Mouse (Mus musculus) MEL (cell line): ENCODE data around the gene Coq10b. TPM values are rescaled to one million over a fixed set of nuclear protein-coding genes. Genes with fewer than 3 reads are reported as not detected.

Source experiments
- DNase-seq: peaks from one replicate; pipeline ENCODE4 v3.0.0; 2011; ENCODE audit warnings: low read depth, low spot score
- H3K27ac ChIP-seq: 2 replicates; pipeline ENCODE4 v1.5.1; 2012; ENCODE audit warnings: low read depth, mild to moderate bottlenecking, control low read depth, low read length, moderate library complexity; ENCODE audit not compliant: control insufficient read depth
- H3K27me3 ChIP-seq, 2 experiments: fragments of 150-350 bp in 1 of 2; sonication (generic) in 1 of 2; 2 replicates each; pipeline ENCODE4 v1.6.1; 2012; ENCODE audit warnings: low read length in 2 of 2, mild to moderate bottlenecking in 2 of 2, improper control_type of control experiment in 1 of 2, moderate library complexity in 1 of 2; ENCODE audit not compliant: insufficient read depth in 2 of 2, control insufficient read depth in 1 of 2
- H3K36me3 ChIP-seq, 2 experiments: 2 replicates each; pipeline ENCODE4 v1.6.1; 2012 to 2014; ENCODE audit warnings: low read length in 2 of 2, improper control_type of control experiment in 1 of 2, inconsistent platforms in 1 of 2, mild to moderate bottlenecking in 1 of 2; ENCODE audit not compliant: insufficient read depth in 2 of 2, control insufficient read depth in 1 of 2
- H3K4me1 ChIP-seq, 2 experiments: fragments of 150-350 bp in 1 of 2; sonication (generic) in 1 of 2; 2 replicates each; pipeline ENCODE4 v1.6.1; 2012; ENCODE audit warnings: low read length in 2 of 2, improper control_type of control experiment in 1 of 2, mild to moderate bottlenecking in 1 of 2; ENCODE audit not compliant: insufficient read depth in 2 of 2, control insufficient read depth in 1 of 2
- H3K4me3 ChIP-seq, 2 experiments: fragments of 150-350 bp in 1 of 2; sonication (generic) in 1 of 2; 2 replicates each; pipeline ENCODE4 v1.5.1; 2012; ENCODE audit warnings: low read depth in 2 of 2, low read length in 2 of 2, mild to moderate bottlenecking in 2 of 2, moderate library complexity in 2 of 2, control low read depth in 1 of 2, improper control_type of control experiment in 1 of 2; ENCODE audit not compliant: control insufficient read depth in 1 of 2, insufficient read depth in 1 of 2
- H3K79me2 ChIP-seq: 2 replicates; pipeline ENCODE4 v1.6.1; 2012; ENCODE audit warnings: mild to moderate bottlenecking, low read length, moderate library complexity; ENCODE audit not compliant: control insufficient read depth, poor library complexity, insufficient read depth
- H3K9ac ChIP-seq: 2 replicates; pipeline ENCODE4 v1.6.1; 2012; ENCODE audit warnings: low read depth, mild to moderate bottlenecking, control low read depth, low read length, moderate library complexity; ENCODE audit not compliant: control insufficient read depth, poor library complexity, severe bottlenecking
- H3K9me3 ChIP-seq: fragments of 150-350 bp; sonication (generic); replicated peaks from 2 replicates; pipeline ENCODE4 v1.6.1; 2012; ENCODE audit warnings: mild to moderate bottlenecking, low read length, improper control_type of control experiment, moderate library complexity; ENCODE audit not compliant: insufficient read depth
- BHLHE40 ChIP-seq: IDR thresholded peaks from 2 replicates; pipeline ENCODE4 v1.6.1; 2012; ENCODE audit warnings: low read depth, mild to moderate bottlenecking, inconsistent platforms, low read length, improper control_type of control experiment, borderline replicate concordance
- CHD1 ChIP-seq: IDR thresholded peaks from 2 replicates; pipeline ENCODE4 v1.6.1; 2012; ENCODE audit warnings: low read depth, mild to moderate bottlenecking, inconsistent platforms, low read length, improper control_type of control experiment
- CTCF ChIP-seq, 3 experiments: IDR thresholded peaks in 2 of 3; conservative IDR thresholded peaks in 1 of 3; 2 replicates each; pipeline ENCODE4 v1.5.1; 2011 to 2012; ENCODE audit warnings: low read length in 3 of 3, low read depth in 2 of 3, mild to moderate bottlenecking in 2 of 3, improper control_type of control experiment in 1 of 3, inconsistent platforms in 1 of 3, mixed read lengths in 1 of 3, moderate library complexity in 1 of 3; ENCODE audit not compliant: control insufficient read depth in 1 of 3, insufficient read depth in 1 of 3, poor library complexity in 1 of 3, severe bottlenecking in 1 of 3
- E2F4 ChIP-seq: IDR thresholded peaks from 2 replicates; pipeline ENCODE4 v1.6.1; 2011; ENCODE audit warnings: low read depth, low read length, improper control_type of control experiment, borderline replicate concordance
- ELF1 ChIP-seq: IDR thresholded peaks from 2 replicates; pipeline ENCODE4 v1.6.1; 2014; ENCODE audit warnings: low read depth, mild to moderate bottlenecking, inconsistent platforms, low read length, improper control_type of control experiment, moderate library complexity
- GABPA ChIP-seq: IDR thresholded peaks from 2 replicates; pipeline ENCODE4 v1.6.1; 2012; ENCODE audit warnings: low read depth, mild to moderate bottlenecking, inconsistent platforms, low read length, improper control_type of control experiment, moderate library complexity
- GATA1 ChIP-seq: IDR thresholded peaks from 2 replicates; pipeline ENCODE4 v1.6.1; 2011; ENCODE audit warnings: low read depth, low read length, improper control_type of control experiment
- HCFC1 ChIP-seq: IDR thresholded peaks from 2 replicates; pipeline ENCODE4 v1.6.1; 2012; ENCODE audit warnings: low read depth, mild to moderate bottlenecking, inconsistent platforms, low read length, improper control_type of control experiment, moderate library complexity
- JUND ChIP-seq: IDR thresholded peaks from 2 replicates; pipeline ENCODE4 v1.6.1; 2011; ENCODE audit warnings: low read depth, mild to moderate bottlenecking, improper control_type of control experiment, low read length
- KAT2A ChIP-seq: conservative IDR thresholded peaks from 2 replicates; pipeline ENCODE4 v1.6.1; 2012; ENCODE audit warnings: low read depth, low read length, improper control_type of control experiment, inconsistent platforms
- MAFK ChIP-seq: IDR thresholded peaks from 2 replicates; pipeline ENCODE4 v1.6.1; 2011; ENCODE audit warnings: low read depth, mild to moderate bottlenecking, low read length, improper control_type of control experiment, borderline replicate concordance
- MAX ChIP-seq: IDR thresholded peaks from 2 replicates; pipeline ENCODE4 v1.6.1; 2011; ENCODE audit warnings: low read length, improper control_type of control experiment
- MAZ ChIP-seq: IDR thresholded peaks from 2 replicates; pipeline ENCODE4 v1.6.1; 2012; ENCODE audit warnings: low read depth, mild to moderate bottlenecking, inconsistent platforms, low read length, improper control_type of control experiment
- MEF2A ChIP-seq: IDR thresholded peaks from 2 replicates; pipeline ENCODE4 v1.6.1; 2014; ENCODE audit warnings: low read depth, mild to moderate bottlenecking, inconsistent platforms, low read length, improper control_type of control experiment; ENCODE audit not compliant: poor library complexity, insufficient replicate concordance, severe bottlenecking; ENCODE audit errors: extremely low read depth
- MXI1 ChIP-seq: IDR thresholded peaks from 2 replicates; pipeline ENCODE4 v1.6.1; 2011; ENCODE audit warnings: mild to moderate bottlenecking, low read depth, low read length, improper control_type of control experiment
- MYB ChIP-seq: IDR thresholded peaks from 2 replicates; pipeline ENCODE4 v1.6.1; 2011; ENCODE audit warnings: mild to moderate bottlenecking, low read depth, low read length, improper control_type of control experiment
- MYC ChIP-seq: IDR thresholded peaks from 2 replicates; pipeline ENCODE4 v1.6.1; 2011; ENCODE audit warnings: low read depth, mild to moderate bottlenecking, low read length, improper control_type of control experiment, moderate library complexity
- NELFE ChIP-seq: IDR thresholded peaks from 2 replicates; pipeline ENCODE4 v1.6.1; 2011; ENCODE audit warnings: low read depth, low read length, improper control_type of control experiment
- NRF1 ChIP-seq: IDR thresholded peaks from 2 replicates; pipeline ENCODE4 v1.6.1; 2014; ENCODE audit warnings: low read depth, mild to moderate bottlenecking, inconsistent platforms, low read length, improper control_type of control experiment, moderate library complexity; ENCODE audit not compliant: poor library complexity, insufficient read depth, severe bottlenecking
- POLR2AphosphoS2 ChIP-seq: IDR thresholded peaks from 2 replicates; pipeline ENCODE4 v1.6.1; 2011; ENCODE audit warnings: low read length, improper control_type of control experiment
- POLR2AphosphoS5 ChIP-seq: IDR thresholded peaks from 2 replicates; pipeline ENCODE4 v1.6.1; 2012; ENCODE audit warnings: low read depth, borderline replicate concordance, mild to moderate bottlenecking, inconsistent platforms, low read length, moderate library complexity, mixed read lengths
- RAD21 ChIP-seq: IDR thresholded peaks from 2 replicates; pipeline ENCODE4 v1.6.1; 2011; ENCODE audit warnings: mild to moderate bottlenecking, low read depth, low read length, improper control_type of control experiment
- SIN3A ChIP-seq: IDR thresholded peaks from 2 replicates; pipeline ENCODE4 v1.6.1; 2012; ENCODE audit warnings: low read length, improper control_type of control experiment, inconsistent platforms
- SMC3 ChIP-seq: IDR thresholded peaks from 2 replicates; pipeline ENCODE4 v1.6.1; 2011; ENCODE audit warnings: low read depth, low read length, improper control_type of control experiment
- TAL1 ChIP-seq: IDR thresholded peaks from 2 replicates; pipeline ENCODE4 v1.6.1; 2012; ENCODE audit warnings: mild to moderate bottlenecking, inconsistent platforms, low read length, moderate library complexity, mixed read lengths
- TBP ChIP-seq: IDR thresholded peaks from 2 replicates; pipeline ENCODE4 v1.8.0; 2011; ENCODE audit warnings: low read depth, low read length, improper control_type of control experiment
- ZC3H11A ChIP-seq: IDR thresholded peaks from 2 replicates; pipeline ENCODE4 v1.6.1; 2012; ENCODE audit warnings: low read depth, mild to moderate bottlenecking, inconsistent platforms, low read length, improper control_type of control experiment
- ZKSCAN1 ChIP-seq: IDR thresholded peaks from 2 replicates; pipeline ENCODE4 v1.6.1; 2012; ENCODE audit warnings: low read depth, mild to moderate bottlenecking, inconsistent platforms, low read length, improper control_type of control experiment, moderate library complexity
- ZMIZ1 ChIP-seq: IDR thresholded peaks from 2 replicates; pipeline ENCODE4 v1.6.1; 2012; ENCODE audit warnings: low read depth, mild to moderate bottlenecking, inconsistent platforms, low read length, improper control_type of control experiment, moderate library complexity
- polyA plus RNA-seq, 2 experiments: library from polyadenylated mRNA; stranded (reverse) in 1 of 2; unstranded in 1 of 2; fragments of >175 nt in 1 of 2; fragments of >200 nt in 1 of 2; gene quantifications; 2 replicates each; pipeline versions ENCODE4 v1.2.1 to v1.2.4; 2012; ENCODE audit warnings: low replicate concordance in 2 of 2, low read depth in 1 of 2; ENCODE audit not compliant: insufficient read length in 2 of 2, insufficient read depth in 1 of 2, missing spikeins in 1 of 2
- total RNA-seq: library from RNA; depleted of rRNA; stranded (reverse); fragments of 300-350 nt; gene quantifications from 2 replicates; pipeline ENCODE4 v1.2.3, GENCODE M21; 2012

Coq10b gene
- total and polyA plus RNA-seq, 3 experiments, result 9.8 to 84.6 (median 13.4) TPM

GRCm38 (mm10) chr1:55079677-55080076, 27.1 kb downstream of the Coq10b start:
- peaks cover 29% of the 10 kb centered on the region for H3K79me2 ChIP-seq
- no peaks in the 10 kb centered on the region for H3K27me3 ChIP-seq
- H3K4me1 ChIP-seq, result peaks cover 11 to 33% of the 10 kb centered on the region in 2 experiments
- TF ChIP-seq GABPA (no peak), MAFK (no peak), POLR2AphosphoS2 (no peak), NELFE (no peak), ZKSCAN1 (no peak), RAD21 (no peak), TBP (no peak), KAT2A (no peak), MXI1 (no peak), CHD1 (no peak), BHLHE40 (no peak), MEF2A (no peak), MYB (no peak)
- no peak overlapping the region for H3K9ac ChIP-seq
- peaks cover 33 to 81% of the 10 kb centered on the region in 2 experiments for H3K36me3 ChIP-seq
- no peak for DNase-seq
- H3K9me3 ChIP-seq, result no peaks in the 10 kb centered on the region
- H3K4me3 ChIP-seq, result no peak overlapping the region
- H3K27ac ChIP-seq, result no peak overlapping the region

- 0 out of 4 replicates have a peak overlapping the region, but pooled peaks of 1 of the 2 experiments have one; percentile 3 for H3K4me3 ChIP-seq
- H3K79me2 ChIP-seq, result peaks cover 54% of the 10 kb centered on the region
- H3K27me3 ChIP-seq, result no peaks in the 10 kb centered on the region
- DNase-seq, result peak; percentile 81
- peaks cover 4 to 22% of the 10 kb centered on the region in 2 experiments; a peak in 3 of 4 replicates for H3K4me1 ChIP-seq
- H3K27ac ChIP-seq, result no peak overlapping the region
- TF ChIP-seq JUND (no peak), MAX (no peak), ZC3H11A (0 out of 2 replicates have a peak, but pooled peaks have one; percentile 21), POLR2AphosphoS2 (no peak), BHLHE40 (no peak), MYC (peak; percentile 67), NRF1 (no peak), TBP (0 out of 2 replicates have a peak, but pooled peaks have one; percentile 8), CTCF (IDR thresholded peaks at IDR 0.05 in 2 of 3, conservative IDR thresholded peaks at IDR 0.05 in 1 of 3; ENCODE audit: control insufficient read depth in 1 of 3, insufficient read depth in 1 of 3, low read depth in 2 of 3, low read length in 3 of 3, poor library complexity in 1 of 3, severe bottlenecking in 1 of 3) (peak; percentile 26 to 58 (median 41)), E2F4 (no peak), MXI1 (no peak), HCFC1 (0 out of 2 replicates have a peak, but pooled peaks have one; percentile 17), MAZ (no peak), ELF1 (no peak), TAL1 (no peak), POLR2AphosphoS5 (no peak), RAD21 (peak; percentile 16), GATA1 (no peak), SIN3A (no peak), ZMIZ1 (no peak), SMC3 (peak; percentile 50), MEF2A (no peak), KAT2A (no peak)
- H3K36me3 ChIP-seq, result peaks cover 41 to 72% of the 10 kb centered on the region in 2 experiments
- no peaks in the 10 kb centered on the region for H3K9me3 ChIP-seq
- H3K9ac ChIP-seq, result no peak overlapping the region
Observed at GRCm38 (mm10) chr1:55082106-55082505, 29.5 kb downstream of the Coq10b start.
